Mouse (Mus musculus) cerebellum, adult 2 months (tissue): ENCODE data around the gene Psmc5.

Experiments
- CTCF ChIP-seq: fragments of 200-500 bp; IDR thresholded peaks from 2 replicates; pipeline ENCODE4 v1.5.1; 2011; ENCODE audit warnings: low read depth, mild to moderate bottlenecking, control low read depth, low read length, moderate library complexity, borderline replicate concordance; ENCODE audit not compliant: insufficient read depth
- POLR2A ChIP-seq: fragments of 200-500 bp; IDR thresholded peaks from 2 replicates; pipeline ENCODE4 v1.6.1; 2011; ENCODE audit warnings: low read length, control low read depth, borderline replicate concordance; ENCODE audit not compliant: insufficient read depth

- TF ChIP-seq CTCF (no peak), POLR2A (no peak)
These were observed 50.8 kb downstream of the Psmc5 start for GRCm38 (mm10) chr11:106306758-106307157.
